Mouse (Mus musculus) urinary bladder, postnatal 4 days (tissue): Measurements from ENCODE around the gene Spred2.

Experiments
- DNase-seq, 2 experiments: peaks; one replicate each; pipeline ENCODE4 v3.0.0; 2021 to 2022; ENCODE audit warnings: low spot score in 2 of 2

The Spred2 gene

GRCm38 (mm10) chr11:19925149-19925975, 1.2 kb downstream of the Spred2 start:
- DNase-seq, result peak; percentile 63

GRCm38 (mm10) chr11:19925976-19926842, 2.0 kb downstream of the Spred2 start:
- peak in 1 of 2 experiments; percentile 31 for DNase-seq

GRCm38 (mm10) chr11:19926843-19927120, 2.6 kb downstream of the Spred2 start:
- no peak for DNase-seq

- no peak for DNase-seq
Observed at GRCm38 (mm10) chr11:19928633-19929032, 4.5 kb downstream of the Spred2 start.

GRCm38 (mm10) chr11:19929087-19929865, 5.1 kb downstream of the Spred2 start:
- DNase-seq, result no peak

DNA sequence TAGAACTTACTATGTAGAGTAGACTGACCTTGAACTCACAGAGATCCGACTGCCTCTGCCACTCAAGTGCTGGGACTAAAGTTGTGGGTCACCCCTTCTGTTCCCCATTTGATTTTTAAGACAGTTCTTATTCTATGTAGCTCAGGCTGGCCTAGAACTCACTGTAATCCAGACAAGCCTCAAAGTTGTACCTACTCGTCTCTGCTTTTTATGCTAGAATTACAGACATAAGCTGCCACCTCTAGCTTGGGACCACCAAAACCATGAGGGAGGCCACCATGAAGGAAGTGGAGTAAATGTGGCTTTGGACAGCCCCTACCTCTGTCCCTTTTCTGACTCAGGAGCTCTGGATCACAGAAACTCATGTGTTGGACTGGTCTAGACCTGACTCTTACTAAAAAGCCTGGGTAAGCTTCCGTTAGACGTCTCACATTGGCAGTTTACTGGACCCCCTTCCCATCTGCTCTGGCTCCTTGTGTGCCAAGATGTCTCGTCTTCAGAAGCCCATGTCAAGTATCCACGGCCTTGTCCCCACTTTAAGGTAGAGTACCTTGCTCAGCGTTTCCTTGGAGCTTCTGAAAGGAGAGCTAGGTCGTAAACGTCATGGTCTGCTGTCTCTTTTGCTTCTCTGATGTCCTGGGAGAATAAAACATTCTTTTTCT, 7.5 kb downstream of the Spred2 start:
- DNase-seq, result no peak

GRCm38 (mm10) chr11:19932983-19933511, 8.9 kb downstream of the Spred2 start:
- DNase-seq, result no peak

GRCm38 (mm10) chr11:19935524-19936354, 11.6 kb downstream of the Spred2 start:
- no peak for DNase-seq

GRCm38 (mm10) chr11:19938456-19939004, 14.4 kb downstream of the Spred2 start:
- no peak for DNase-seq

- no peak for DNase-seq
Observed at GRCm38 (mm10) chr11:19939305-19939730, 15.1 kb downstream of the Spred2 start.

DNA sequence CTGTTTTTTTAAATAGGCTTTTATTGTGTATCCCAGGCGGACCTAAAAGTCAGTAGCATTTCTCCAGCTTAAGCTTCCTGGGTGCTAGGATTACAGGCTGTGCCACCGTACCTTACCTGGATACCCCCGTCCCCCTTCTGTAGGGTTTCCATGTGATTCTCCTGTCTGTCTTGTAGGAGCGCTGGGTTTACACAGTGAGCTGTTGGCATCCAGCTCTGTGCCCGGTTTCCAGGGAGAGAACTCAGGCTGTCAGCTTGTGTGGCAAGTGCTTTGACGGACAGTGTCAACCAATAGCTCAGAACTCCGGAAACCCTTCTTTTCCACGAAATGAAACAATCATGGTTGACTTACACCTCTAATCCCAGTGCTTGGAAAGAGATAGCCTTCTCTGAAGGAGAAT, 15.7 kb downstream of the Spred2 start:
- no peak for DNase-seq

GRCm38 (mm10) chr11:19941156-19941777, 17.1 kb downstream of the Spred2 start:
- no peak for DNase-seq

DNA sequence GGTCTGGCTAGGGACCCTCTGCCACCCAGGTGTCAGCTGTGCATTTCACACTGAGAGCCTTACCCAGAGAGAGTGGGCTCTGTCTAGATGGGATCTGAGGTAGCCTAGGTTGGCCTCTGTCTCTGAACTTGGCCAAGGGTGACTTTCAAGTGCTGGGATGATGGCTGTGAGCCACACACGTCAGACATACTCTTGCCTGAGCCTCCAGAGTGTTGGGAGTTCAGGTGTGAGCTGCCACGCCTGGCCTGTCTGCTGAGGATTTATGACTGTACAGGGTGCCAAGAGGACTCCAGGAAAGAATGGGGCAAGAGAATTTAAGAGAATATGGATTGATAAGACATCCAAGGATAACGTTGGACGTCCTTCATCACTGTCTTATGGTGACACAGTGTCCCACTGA, 17.8 kb downstream of the Spred2 start:
- no peak for DNase-seq

GRCm38 (mm10) chr11:19943753-19944152, 19.6 kb downstream of the Spred2 start:
- no peak for DNase-seq

DNA sequence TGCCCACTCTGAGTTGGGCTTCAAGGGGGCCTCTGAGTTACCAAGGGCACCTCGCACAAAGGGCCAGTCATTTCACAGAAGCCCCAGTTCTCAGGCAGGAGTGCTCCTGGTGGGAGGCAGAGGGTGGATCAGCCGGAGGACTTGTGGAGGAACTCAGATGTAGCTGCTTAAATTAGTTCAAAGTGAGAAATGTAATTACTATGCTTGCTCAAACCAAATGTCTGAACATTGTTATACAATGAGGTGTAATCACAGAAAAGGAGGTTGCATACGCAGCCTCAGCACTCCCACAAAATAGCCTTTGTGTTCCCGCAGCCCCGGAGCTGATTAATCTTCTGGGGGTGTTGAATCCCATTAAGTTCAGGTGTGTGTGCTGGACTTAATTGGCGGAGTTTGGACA, 20.5 kb downstream of the Spred2 start:
- DNase-seq, result no peak

DNA sequence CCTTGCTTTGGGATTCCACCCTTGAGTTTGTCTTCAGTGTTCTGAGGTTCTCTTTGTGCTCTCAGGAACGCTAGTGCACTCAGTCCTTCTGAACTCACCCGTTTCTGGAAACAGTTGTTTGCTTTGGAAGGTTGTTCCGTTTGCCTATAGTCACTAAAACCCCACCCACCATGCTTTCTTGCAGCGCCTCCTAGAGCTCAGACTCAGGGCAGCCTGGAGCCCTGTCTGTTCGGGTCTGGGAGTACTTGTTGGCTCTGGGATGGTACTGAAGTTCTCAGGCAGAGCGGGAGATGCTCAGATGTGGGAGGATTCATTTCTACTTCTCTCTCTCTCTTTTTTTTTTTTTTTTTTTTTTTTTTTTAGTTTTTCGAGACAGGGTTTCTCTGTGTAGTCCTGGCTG, 22.5 kb downstream of the Spred2 start:
- DNase-seq, result no peak

DNA sequence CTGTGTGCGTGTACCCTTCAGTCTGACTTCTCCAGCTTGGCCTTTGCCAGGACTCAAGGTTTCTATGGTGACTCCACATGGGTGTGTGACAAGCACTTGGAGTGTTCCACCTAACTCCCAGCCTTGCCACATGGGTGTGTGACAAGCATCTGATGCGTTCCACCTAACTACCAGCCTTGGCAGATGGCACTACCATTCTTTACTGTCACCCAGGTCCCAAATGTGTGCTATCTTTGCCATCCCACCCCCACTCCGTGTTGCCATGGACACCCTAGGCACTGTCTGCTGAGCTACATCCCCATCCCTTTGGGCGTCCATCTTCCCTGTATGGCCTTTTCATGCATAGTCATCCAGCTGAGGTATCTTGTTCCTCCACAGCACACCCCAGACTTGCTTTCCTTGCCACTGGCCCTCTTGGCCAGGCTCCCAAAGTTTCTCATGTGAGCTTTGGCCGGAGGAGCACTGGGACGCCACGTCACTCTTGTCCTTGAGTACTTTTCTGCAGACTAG, 23.5 kb downstream of the Spred2 start:
- DNase-seq, result no peak

- no peak for DNase-seq
Observed at GRCm38 (mm10) chr11:19949725-19950124, 25.6 kb downstream of the Spred2 start.

GRCm38 (mm10) chr11:19950169-19950568, 26.0 kb downstream of the Spred2 start:
- no peak for DNase-seq

- DNase-seq, result no peak
Observed at GRCm38 (mm10) chr11:19952963-19953362, 28.8 kb downstream of the Spred2 start.
